ENCODE assay signal across 10 mouse cellular contexts in the genomic region with DNA sequence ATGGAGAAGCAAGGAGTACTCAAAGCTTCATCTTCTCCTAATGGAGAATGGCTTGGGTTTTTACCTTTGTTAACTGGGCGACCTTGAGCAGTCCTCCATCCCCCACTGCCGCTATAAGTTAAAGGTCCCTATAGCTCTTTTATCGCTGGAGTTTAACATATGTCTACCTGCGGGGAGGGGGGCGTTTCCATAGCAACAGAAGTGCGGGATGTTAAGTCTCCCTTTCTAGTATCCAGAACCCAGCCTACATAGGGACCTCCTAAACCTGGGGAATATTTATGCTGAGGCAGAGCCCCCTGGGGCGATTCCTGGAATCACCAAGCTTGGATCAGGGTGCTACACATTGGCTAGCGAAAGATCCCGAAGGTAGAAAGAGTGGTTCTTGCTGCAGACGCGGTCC.
DNase-seq lines count a peak whose midpoint lies in the region; ATAC-seq and TF ChIP-seq lines count a peak whose summit lies in the region.
"Had no signal": no experiment of that assay in that cellular context is flagged by ENCODE, and none has a peak within 500 bp of the region (broad histone marks: within the 10 kb centered on the region; RNA-seq: fewer than 3 reads in every experiment).

No protein-coding gene starts in this region.

- H3K27ac ChIP-seq in forebrain, postnatal 0 days (ENCODE audit: low read depth, low read length): peak overlapping the region; percentile 35; the same call in 1 of the 2 replicates
- no peak overlapping the region for H3K27ac ChIP-seq in midbrain, embryonic 11.5 days (ENCODE audit: low read depth, low read length)

- H3K4me3 ChIP-seq in forebrain, postnatal 0 days (ENCODE audit: low read depth, low read length): no peak overlapping the region
- no peak overlapping the region for H3K4me3 ChIP-seq in midbrain, embryonic 11.5 days (ENCODE audit: low read depth, low read length)

- WGBS in forebrain, postnatal 0 days: 43% methylated on average over 11 of the region's 11 CpGs
- WGBS in midbrain, embryonic 11.5 days: 41% methylated on average over 11 of the region's 11 CpGs

- peaks cover 9% of the 10 kb centered on the region for H3K4me1 ChIP-seq in forebrain, postnatal 0 days (ENCODE audit: insufficient read depth)
- H3K4me1 ChIP-seq in midbrain, embryonic 11.5 days (ENCODE audit: control insufficient read depth, insufficient read depth, low read length): peaks cover 17% of the 10 kb centered on the region

- peak; percentile 11 for DNase-seq in embryo, embryonic 11 days
- no peak for DNase-seq in embryo, embryonic 10.5 days (ENCODE audit: low spot score)
- peak; percentile 57 for DNase-seq in R1 (ENCODE audit: low read depth, low spot score)
- peak; percentile 46 for DNase-seq in forebrain, postnatal 0 days
- DNase-seq in midbrain, embryonic 11.5 days (ENCODE audit: low spot score, missing footprints): no peak
- no peak for DNase-seq in layer of hippocampus, postnatal 25 days (ENCODE audit: extremely low spot score in 1 of 2, low spot score in 1 of 2)
- no peak for DNase-seq in urinary bladder, postnatal 36 days (ENCODE audit: low spot score in 2 of 2)

- H3K9ac ChIP-seq in forebrain, postnatal 0 days: no peak overlapping the region
- H3K9ac ChIP-seq in midbrain, embryonic 11.5 days (ENCODE audit: low read length): no peak overlapping the region
- H3K9ac ChIP-seq: lung, embryonic 14.5 days had no signal

- no peak for TF ChIP-seq CTCF in forebrain, postnatal 0 days (IDR thresholded peaks at IDR 0.05; ENCODE audit: low read depth)

- 0 out of 2 replicates have a peak overlapping the region, but pooled peaks have one; percentile 1 for H3K4me2 ChIP-seq in forebrain, postnatal 0 days (ENCODE audit: low read depth)
- H3K4me2 ChIP-seq in midbrain, embryonic 11.5 days: no peak overlapping the region
- H3K4me2 ChIP-seq: lung, embryonic 14.5 days had no signal

- no peaks in the 10 kb centered on the region for H3K36me3 ChIP-seq in forebrain, postnatal 0 days (ENCODE audit: insufficient read depth)
- no peaks in the 10 kb centered on the region for H3K36me3 ChIP-seq in midbrain, embryonic 11.5 days (ENCODE audit: control insufficient read depth, insufficient read depth, low read length)
- H3K36me3 ChIP-seq: G1E had no signal

- H3K9me3 ChIP-seq in forebrain, postnatal 0 days (ENCODE audit: low read length): no peaks in the 10 kb centered on the region
- H3K9me3 ChIP-seq in midbrain, embryonic 11.5 days (ENCODE audit: control insufficient read depth, low read length): no peaks in the 10 kb centered on the region

- ATAC-seq in forebrain, postnatal 0 days: no peak
- peak; percentile 25 for ATAC-seq in midbrain, embryonic 11.5 days (ENCODE audit: low FRiP score)
- no peak for ATAC-seq in inflammation-experienced regulatory T-cells, adult 6 months

- no peaks in the 10 kb centered on the region for H3K27me3 ChIP-seq in forebrain, postnatal 0 days (ENCODE audit: insufficient read depth, low read length)
- H3K27me3 ChIP-seq in midbrain, embryonic 11.5 days (ENCODE audit: control insufficient read depth, insufficient read depth, low read length): no peaks in the 10 kb centered on the region

Comparison
In these comparisons a context has a peak if more than half of its experiments do, and no peak if none do; other contexts are left out.
1. DNase-seq: peak in embryo, embryonic 11 days (single experiment), R1 (single experiment) and forebrain, postnatal 0 days (single experiment); none in embryo, embryonic 10.5 days (single experiment), midbrain, embryonic 11.5 days (single experiment), layer of hippocampus, postnatal 25 days (0 of 2) and urinary bladder, postnatal 36 days (0 of 2).